Mouse (Mus musculus): ENCODE measurements at regions not wholly inside any gene's neighbourhood (a gene's known extent, or its start where the extent isn't known, plus 50 kb on each side); places are given as distances from the start of the nearest gene placed in this dataset.
"Not testable (repeated sequence)": the region's sequence is repeated elsewhere in the genome, so short reads cannot be mapped to it uniquely, and the experiment has no call there.

GRCm38 (mm10) chr5:109842186-109842978 is 80.8 kb upstream of the Gm15446 start:
- DNase-seq = not testable (repeated sequence)

GRCm38 (mm10) chr5:109844236-109844635 is 79.0 kb upstream of the Gm15446 start:
- DNase-seq = not testable (repeated sequence)

GRCm38 (mm10) chr5:109844753-109845186 is 78.4 kb upstream of the Gm15446 start:
- DNase-seq = peak; percentile 61

GRCm38 (mm10) chr5:109851225-109851624 is 72.0 kb upstream of the Gm15446 start:
- not testable (repeated sequence) for DNase-seq

- DNase-seq = no peak
Measured at GRCm38 (mm10) chr5:109860402-109860801, 62.8 kb upstream of the Gm15446 start.

GRCm38 (mm10) chr5:109864517-109864916 is 58.7 kb upstream of the Gm15446 start:
- DNase-seq = not testable (repeated sequence)

- no peak for DNase-seq
Measured at GRCm38 (mm10) chr5:109865628-109866027, 57.6 kb upstream of the Gm15446 start.

GRCm38 (mm10) chr5:109866337-109867126 is 56.7 kb upstream of the Gm15446 start:
- DNase-seq = peak; percentile 85

GRCm38 (mm10) chr5:109867221-109867620 is 56.0 kb upstream of the Gm15446 start:
- DNase-seq = not testable (repeated sequence)

Data from lung, postnatal 14 days (tissue).